Mouse (Mus musculus): ENCODE results near the gene Ilkap.

DNA sequence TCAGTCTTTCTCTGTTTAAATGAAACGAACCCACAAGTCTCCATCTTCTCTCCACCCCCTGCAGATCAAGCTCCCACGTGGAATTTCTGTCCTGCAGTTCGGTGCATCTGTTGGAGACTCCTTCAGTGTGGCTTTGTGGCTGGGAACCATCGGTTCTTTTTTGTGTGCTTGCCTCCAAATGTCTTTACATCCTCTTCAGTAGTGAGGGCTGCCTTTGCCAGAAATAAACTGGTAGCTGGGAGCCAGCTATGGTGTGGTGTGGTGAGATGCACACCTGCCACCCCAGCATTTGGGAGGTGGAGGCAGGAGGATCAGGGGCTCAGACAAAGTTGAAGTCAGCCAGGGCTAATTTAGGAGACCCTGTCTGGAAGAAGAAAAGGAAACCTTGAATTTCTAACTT is 66.5 kb downstream of the Ilkap start:
- TF ChIP-seq CTCF (conservative IDR thresholded peaks at IDR 0.05; ENCODE audit: low read length) (no peak), POU5F1 (IDR thresholded peaks at IDR 0.05; ENCODE audit: borderline replicate concordance, low read length) (no peak), NANOG (IDR thresholded peaks at IDR 0.05; ENCODE audit: borderline replicate concordance, low read length) (no peak)

All from E14TG2a.4 (cell line).